Mouse (Mus musculus) neural tube, embryonic 15.5 days (tissue): ENCODE results near the gene Shroom3. TPM values are rescaled to one million over a fixed set of nuclear protein-coding genes. Genes with fewer than 3 reads are reported as not detected.

Source experiments
- ATAC-seq: fragments of 200-750 bp; cut with Nextera tagmentation; 2 replicates; pipeline ENCODE4 v1.8.0; 2017; ENCODE audit warnings: mild to moderate bottlenecking, moderate TSS enrichment, moderate library complexity; ENCODE audit not compliant: low FRiP score
- H3K27ac ChIP-seq: fragments of 300-500 bp; sonication (generic); replicated peaks from 2 replicates; pipeline ENCODE4 v1.5.1; 2015; ENCODE audit warnings: mild to moderate bottlenecking, inconsistent platforms
- H3K27me3 ChIP-seq: fragments of 300-500 bp; sonication (generic); replicated peaks from 2 replicates; pipeline ENCODE4 v1.6.1; 2015; ENCODE audit warnings: inconsistent platforms
- H3K36me3 ChIP-seq: fragments of 300-500 bp; sonication (generic); 2 replicates; pipeline ENCODE4 v1.6.1; 2015; ENCODE audit warnings: inconsistent platforms
- H3K4me1 ChIP-seq: fragments of 300-500 bp; sonication (generic); 2 replicates; pipeline ENCODE4 v1.6.1; 2015; ENCODE audit warnings: inconsistent platforms
- H3K4me2 ChIP-seq: fragments of 300-500 bp; sonication (generic); 2 replicates; pipeline ENCODE4 v1.6.1; 2015; ENCODE audit warnings: inconsistent platforms, mild to moderate bottlenecking, moderate library complexity
- H3K4me3 ChIP-seq: fragments of 300-500 bp; sonication (generic); replicated peaks from 2 replicates; pipeline ENCODE4 v1.5.1; 2015; ENCODE audit warnings: mild to moderate bottlenecking, inconsistent platforms
- H3K9ac ChIP-seq: fragments of 300-500 bp; sonication (generic); replicated peaks from 2 replicates; pipeline ENCODE4 v1.6.1; 2015; ENCODE audit warnings: mild to moderate bottlenecking, inconsistent platforms
- H3K9me3 ChIP-seq: fragments of 300-500 bp; sonication (generic); replicated peaks from 2 replicates; pipeline ENCODE4 v1.6.1; 2016; ENCODE audit warnings: inconsistent platforms
- WGBS: fragments of 180-500 bp; shearing (Covaris S2); methylation state at CpG from one replicate; pipeline ENCODE4 v1.1.7; 2015; ENCODE audit warnings: mixed read lengths; 5-methylcytosine and 5-hydroxymethylcytosine counted together
- polyA plus RNA-seq: library from polyadenylated mRNA; unstranded; fragments of >200 nt; fragmentation: Nextera tagmentation; extraction: Ambion mirVana; gene quantifications from 2 replicates; pipeline ENCODE4 v1.2.1, GENCODE M21; 2015

Gene Shroom3
- polyA plus RNA-seq, 1 experiment from 2014 or later: 1.8 TPM

DNA sequence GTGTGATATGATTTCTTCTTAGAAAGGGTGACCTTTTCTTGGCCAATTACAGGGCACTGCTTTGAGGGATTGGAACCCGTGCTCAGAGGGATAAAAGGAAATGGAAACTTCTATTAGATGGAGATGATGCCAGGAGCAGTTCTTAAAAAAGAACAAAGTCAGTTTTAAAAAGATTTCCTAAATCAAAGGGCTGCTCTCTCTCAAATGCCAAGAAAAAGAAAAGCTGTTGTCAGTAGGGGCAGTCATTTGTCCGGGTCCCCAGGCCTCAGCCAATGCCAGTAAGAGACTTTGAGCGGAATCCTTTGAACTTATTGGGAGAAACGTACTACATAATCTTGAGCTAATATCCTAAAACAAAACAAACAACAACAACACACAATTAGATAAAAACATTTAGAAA lies 181.9 kb downstream of the Shroom3 start:
- Histone ChIP-seq H3K36me3 (no peaks in the 10 kb centered on the region), H3K27ac (no peak overlapping the region), H3K9me3 (no peaks in the 10 kb centered on the region), H3K9ac (no peak overlapping the region), H3K4me3 (no peak overlapping the region), H3K4me2 (no peak overlapping the region), H3K4me1 (peaks cover 22% of the 10 kb centered on the region), H3K27me3 (no peaks in the 10 kb centered on the region)
- ATAC-seq: no peak
- WGBS: 70% methylated on average over 4 of the region's 4 CpGs

DNA sequence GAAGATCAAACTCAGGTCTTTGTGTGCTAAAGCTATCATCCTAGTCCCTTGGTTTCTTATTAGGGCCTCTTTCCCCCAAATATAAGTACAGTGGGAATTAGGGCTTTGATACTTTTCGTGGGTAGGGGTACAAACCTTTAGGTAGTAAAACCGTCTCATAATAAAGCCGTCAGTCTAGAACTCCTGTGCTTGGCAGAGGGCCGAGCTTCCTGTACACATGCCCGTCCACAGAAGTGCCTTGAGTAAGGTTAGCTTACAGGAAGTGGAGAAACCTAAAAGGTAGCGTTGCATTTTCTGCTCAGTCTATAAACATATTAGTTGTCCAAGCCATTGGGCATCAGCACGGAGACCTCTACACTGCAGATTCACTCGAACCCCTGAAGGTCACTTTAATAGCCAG lies 183.3 kb downstream of the Shroom3 start:
- Histone ChIP-seq H3K27me3 (no peaks in the 10 kb centered on the region), H3K4me3 (no peak overlapping the region), H3K27ac (no peak overlapping the region), H3K9me3 (no peaks in the 10 kb centered on the region), H3K4me1 (peaks cover 9% of the 10 kb centered on the region), H3K9ac (no peak overlapping the region), H3K36me3 (no peaks in the 10 kb centered on the region), H3K4me2 (no peak overlapping the region)
- no peak for ATAC-seq
- WGBS: 84% methylated on average over 8 of the region's 8 CpGs

DNA sequence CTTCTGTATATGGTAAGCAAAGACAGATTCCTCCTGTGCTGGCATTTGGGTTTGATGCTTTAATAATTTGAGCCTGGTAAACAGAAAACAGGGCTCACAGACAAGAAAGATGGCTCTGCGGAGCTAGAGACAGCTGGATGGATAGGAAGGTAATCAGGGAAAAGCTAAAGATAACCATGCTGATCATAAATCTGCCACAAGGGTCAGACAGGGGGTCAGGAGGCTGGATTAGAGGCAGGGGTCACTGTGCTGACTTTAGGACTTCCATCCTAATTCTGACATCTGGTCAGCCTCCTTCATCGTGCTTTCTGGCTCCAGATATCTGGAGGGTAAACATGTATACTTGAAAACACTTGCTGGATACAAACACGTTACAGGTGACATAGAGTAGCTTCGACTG lies 184.0 kb downstream of the Shroom3 start:
- no peak for ATAC-seq
- Histone ChIP-seq H3K27ac (no peak overlapping the region), H3K9me3 (no peaks in the 10 kb centered on the region), H3K4me1 (peaks cover 2% of the 10 kb centered on the region), H3K9ac (no peak overlapping the region), H3K4me3 (no peak overlapping the region), H3K27me3 (no peaks in the 10 kb centered on the region), H3K36me3 (no peaks in the 10 kb centered on the region), H3K4me2 (no peak overlapping the region)
- 58% methylated on average over 4 of the region's 4 CpGs for WGBS

DNA sequence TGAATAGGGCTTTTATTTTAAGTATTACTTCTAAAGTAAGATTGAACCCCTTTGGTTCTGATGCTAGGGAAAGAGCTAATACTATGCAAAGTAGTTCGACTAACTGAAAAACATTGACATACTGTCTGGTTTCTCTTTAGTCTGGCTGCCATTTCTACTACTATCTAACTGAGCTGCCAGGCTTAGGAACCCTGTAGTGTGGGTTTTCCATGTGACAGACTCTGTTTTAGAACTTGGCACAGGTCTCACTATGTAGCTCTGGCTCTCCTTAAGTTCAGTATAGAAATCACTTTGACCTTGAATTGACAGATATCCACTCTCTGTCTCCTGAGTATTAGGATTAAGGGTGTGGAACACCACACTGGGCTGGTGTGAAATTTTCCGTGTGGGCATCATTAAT lies 185.0 kb downstream of the Shroom3 start:
- Histone ChIP-seq H3K9ac (no peak overlapping the region), H3K4me3 (no peak overlapping the region), H3K27ac (no peak overlapping the region), H3K4me1 (no peaks in the 10 kb centered on the region), H3K9me3 (no peaks in the 10 kb centered on the region), H3K4me2 (no peak overlapping the region), H3K27me3 (no peaks in the 10 kb centered on the region), H3K36me3 (no peaks in the 10 kb centered on the region)
- 86% methylated on average over 2 of the region's 2 CpGs for WGBS
- ATAC-seq: no peak

DNA sequence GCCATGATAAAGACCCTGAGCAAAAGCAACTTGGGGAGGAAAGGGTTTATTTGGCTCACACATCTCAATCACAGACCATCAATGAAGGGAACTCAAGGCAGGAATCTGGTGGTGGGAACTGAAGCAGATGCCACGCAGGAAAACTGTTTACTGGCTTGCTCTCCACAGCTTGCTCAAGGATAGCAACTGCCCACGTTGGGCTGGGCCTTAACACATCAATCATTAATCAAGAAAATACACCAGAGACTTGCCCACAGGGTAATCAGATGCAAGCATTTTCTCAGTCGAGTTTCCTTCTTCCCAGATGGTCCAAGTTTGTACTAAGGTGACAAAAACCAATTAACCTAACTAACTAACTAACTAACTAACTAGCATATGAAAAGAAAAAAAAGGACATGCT lies 187.8 kb downstream of the Shroom3 start:
- Histone ChIP-seq H3K9me3 (no peaks in the 10 kb centered on the region), H3K4me1 (no peaks in the 10 kb centered on the region), H3K27me3 (no peaks in the 10 kb centered on the region), H3K4me3 (no peak overlapping the region), H3K9ac (no peak overlapping the region), H3K36me3 (no peaks in the 10 kb centered on the region), H3K27ac (no peak overlapping the region), H3K4me2 (no peak overlapping the region)
- WGBS: 37% methylated on average over 3 of the region's 3 CpGs
- ATAC-seq: no peak

DNA sequence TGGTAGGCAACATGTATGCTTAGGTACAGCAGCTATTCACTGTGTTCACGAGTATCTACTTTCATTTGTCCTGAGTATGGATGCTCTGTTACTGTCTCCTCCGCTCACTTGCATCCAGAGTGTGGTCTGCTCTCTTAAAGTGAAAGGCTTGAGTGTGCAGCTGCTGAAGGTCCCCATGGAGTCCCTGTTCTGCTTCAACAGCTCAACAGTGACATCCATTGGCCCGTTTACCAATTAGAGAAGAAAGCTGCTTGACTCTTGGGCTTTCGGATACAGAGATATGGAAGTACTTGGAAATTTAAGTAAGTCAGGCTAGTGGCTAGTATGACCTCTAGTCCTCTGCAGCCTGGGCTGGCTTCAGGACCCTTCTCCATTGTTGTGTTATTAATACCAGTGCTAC lies 188.9 kb downstream of the Shroom3 start:
- ATAC-seq: no peak
- no peaks in the 10 kb centered on the region for H3K4me1 ChIP-seq
- H3K27me3 ChIP-seq: no peaks in the 10 kb centered on the region
- WGBS: 67% methylated on average over 4 of the region's 4 CpGs
- H3K4me3 ChIP-seq: no peak overlapping the region
- H3K36me3 ChIP-seq: no peaks in the 10 kb centered on the region
- no peak overlapping the region for H3K27ac ChIP-seq
- H3K4me2 ChIP-seq: no peak overlapping the region
- H3K9ac ChIP-seq: no peak overlapping the region
- no peaks in the 10 kb centered on the region for H3K9me3 ChIP-seq

DNA sequence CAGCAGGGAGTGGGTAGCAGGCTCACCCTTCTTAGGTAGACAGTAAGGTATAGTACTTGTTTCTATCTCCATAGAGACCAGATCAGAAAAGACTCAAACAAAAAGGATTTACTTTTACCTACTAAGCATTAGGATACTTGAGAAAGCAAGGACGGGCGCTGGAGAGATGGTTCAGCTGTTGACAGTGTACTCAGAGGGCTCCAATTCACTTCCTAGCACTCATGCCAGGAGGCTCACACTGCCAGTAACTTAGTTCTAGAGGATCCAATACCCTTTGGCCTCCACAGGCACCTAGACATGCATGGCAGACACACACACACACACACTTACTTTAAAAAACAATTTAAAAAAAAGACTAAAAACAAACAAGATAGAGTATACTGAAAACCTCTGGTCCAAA lies 189.8 kb downstream of the Shroom3 start:
- no peaks in the 10 kb centered on the region for H3K36me3 ChIP-seq
- no peak overlapping the region for H3K4me2 ChIP-seq
- no peak overlapping the region for H3K27ac ChIP-seq
- no peaks in the 10 kb centered on the region for H3K9me3 ChIP-seq
- H3K4me1 ChIP-seq: no peaks in the 10 kb centered on the region
- no peaks in the 10 kb centered on the region for H3K27me3 ChIP-seq
- no peak for ATAC-seq
- no peak overlapping the region for H3K9ac ChIP-seq
- 90% methylated on average over 2 of the region's 2 CpGs for WGBS
- no peak overlapping the region for H3K4me3 ChIP-seq

DNA sequence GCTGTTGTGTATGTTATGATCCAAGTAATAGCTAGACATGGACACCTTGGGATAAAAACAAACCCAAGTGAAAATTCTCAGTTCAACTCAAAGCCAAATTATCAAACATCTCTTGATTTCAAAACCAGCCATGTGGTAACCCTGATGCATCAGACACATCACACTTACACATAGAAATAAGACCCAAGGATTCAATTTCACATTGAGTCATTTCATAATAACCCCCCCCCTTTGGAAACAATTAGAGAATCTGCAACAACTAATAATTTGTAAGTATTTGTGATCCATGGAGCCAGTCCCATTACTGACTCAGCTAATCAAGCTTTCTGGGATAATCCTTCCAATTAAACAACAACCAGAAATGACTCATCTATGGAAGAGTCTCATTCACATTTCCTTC lies 190.3 kb downstream of the Shroom3 start:
- no peak overlapping the region for H3K4me2 ChIP-seq
- H3K4me3 ChIP-seq: no peak overlapping the region
- H3K4me1 ChIP-seq: no peaks in the 10 kb centered on the region
- no peak overlapping the region for H3K27ac ChIP-seq
- H3K9ac ChIP-seq: no peak overlapping the region
- no peak for ATAC-seq
- no peaks in the 10 kb centered on the region for H3K9me3 ChIP-seq
- H3K36me3 ChIP-seq: no peaks in the 10 kb centered on the region
- H3K27me3 ChIP-seq: no peaks in the 10 kb centered on the region

DNA sequence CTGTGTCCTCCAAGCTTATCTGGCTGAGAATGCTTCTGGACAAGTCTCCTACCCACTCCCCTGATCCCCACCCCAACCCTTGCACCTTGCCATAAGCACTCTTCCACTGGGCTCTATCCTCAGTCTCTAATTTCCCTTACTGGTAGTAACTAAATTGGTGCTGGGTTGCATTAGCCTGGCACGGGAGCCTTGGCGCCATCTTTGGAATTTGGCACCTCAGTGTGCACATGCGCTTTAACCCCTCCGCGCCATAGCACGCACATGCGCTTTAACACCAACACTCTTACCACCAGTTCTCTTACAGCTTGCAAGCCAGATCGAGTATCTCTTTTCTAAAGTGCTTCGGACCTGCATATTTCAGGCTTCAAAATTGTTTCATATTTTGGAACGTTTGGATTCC lies 192.6 kb downstream of the Shroom3 start:
- WGBS: 96% methylated on average over 10 of the region's 10 CpGs
- Histone ChIP-seq H3K4me2 (no peak overlapping the region), H3K4me1 (no peaks in the 10 kb centered on the region), H3K9me3 (no peaks in the 10 kb centered on the region), H3K9ac (no peak overlapping the region), H3K27ac (no peak overlapping the region), H3K4me3 (no peak overlapping the region), H3K27me3 (no peaks in the 10 kb centered on the region), H3K36me3 (no peaks in the 10 kb centered on the region)
- no peak for ATAC-seq

DNA sequence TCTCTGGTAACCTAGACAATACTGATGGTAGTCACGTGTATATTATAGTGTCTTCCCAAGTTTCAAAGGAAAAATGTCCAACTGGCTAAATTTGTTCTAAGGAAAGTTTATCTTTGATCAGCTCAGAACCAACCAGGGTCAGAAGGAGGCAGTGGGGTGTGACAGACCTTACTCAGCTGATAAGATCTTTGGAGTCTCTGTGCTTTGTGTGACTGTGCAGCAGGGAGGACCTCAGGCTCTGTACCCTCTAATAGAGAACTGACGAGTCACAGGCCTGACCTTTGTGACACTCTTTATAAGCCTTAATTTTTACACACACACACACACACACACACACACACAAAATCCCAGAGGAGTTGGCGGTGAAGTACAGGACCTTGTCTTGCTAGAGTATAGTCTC lies 193.9 kb downstream of the Shroom3 start:
- Histone ChIP-seq H3K27ac (no peak overlapping the region), H3K27me3 (no peaks in the 10 kb centered on the region), H3K4me3 (no peak overlapping the region), H3K36me3 (no peaks in the 10 kb centered on the region), H3K9me3 (no peaks in the 10 kb centered on the region), H3K4me1 (no peaks in the 10 kb centered on the region), H3K4me2 (no peak overlapping the region), H3K9ac (no peak overlapping the region)
- WGBS: 88% methylated on average over 3 of the region's 3 CpGs
- no peak for ATAC-seq

DNA sequence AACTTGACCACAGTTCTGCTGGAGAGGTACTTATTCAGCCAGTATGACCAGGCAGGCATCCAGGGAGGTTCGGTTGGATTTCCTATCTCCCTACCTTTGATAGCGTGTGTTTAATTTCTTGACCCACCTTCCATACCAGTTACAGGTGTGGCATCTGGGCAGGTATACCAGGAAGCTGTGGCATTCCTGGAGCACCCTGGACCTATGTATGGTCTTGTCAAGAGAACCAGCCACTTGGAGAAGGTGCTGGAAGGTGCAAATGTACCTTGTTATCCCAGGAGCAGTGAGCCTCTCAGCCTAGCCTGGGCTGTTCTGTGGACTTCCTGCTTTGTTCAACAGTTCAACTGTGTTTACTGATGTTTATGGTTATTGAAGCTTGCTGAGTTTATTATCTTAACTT lies 197.2 kb downstream of the Shroom3 start:
- H3K4me2 ChIP-seq: no peak overlapping the region
- no peaks in the 10 kb centered on the region for H3K9me3 ChIP-seq
- H3K4me1 ChIP-seq: no peaks in the 10 kb centered on the region
- no peak for ATAC-seq
- no peaks in the 10 kb centered on the region for H3K27me3 ChIP-seq
- H3K27ac ChIP-seq: no peak overlapping the region
- H3K9ac ChIP-seq: no peak overlapping the region
- WGBS: 96% methylated on average over 2 of the region's 2 CpGs
- no peak overlapping the region for H3K4me3 ChIP-seq
- H3K36me3 ChIP-seq: no peaks in the 10 kb centered on the region

DNA sequence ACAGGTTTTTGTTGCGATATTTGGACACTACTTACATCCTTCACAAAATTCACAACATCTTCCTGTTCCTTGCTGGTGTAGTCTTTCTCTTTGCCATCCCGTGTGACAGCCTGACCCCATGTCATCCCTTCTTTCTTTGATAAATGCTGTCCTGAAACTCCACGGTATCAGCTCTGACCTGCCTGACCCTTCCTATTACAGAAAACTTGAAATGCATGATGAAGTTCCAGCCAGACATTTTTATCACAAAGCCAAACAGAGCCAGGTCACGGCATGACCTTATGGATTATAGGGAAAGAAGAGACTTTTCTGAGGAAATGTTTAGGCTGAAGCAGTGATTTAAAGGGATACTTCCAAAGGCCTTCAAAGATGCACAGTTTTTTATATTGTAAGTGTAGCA lies 197.7 kb downstream of the Shroom3 start:
- 69% methylated on average over 4 of the region's 4 CpGs for WGBS
- no peaks in the 10 kb centered on the region for H3K36me3 ChIP-seq
- no peaks in the 10 kb centered on the region for H3K4me1 ChIP-seq
- H3K9ac ChIP-seq: no peak overlapping the region
- H3K27ac ChIP-seq: no peak overlapping the region
- ATAC-seq: no peak
- no peaks in the 10 kb centered on the region for H3K27me3 ChIP-seq
- no peaks in the 10 kb centered on the region for H3K9me3 ChIP-seq
- H3K4me2 ChIP-seq: no peak overlapping the region
- no peak overlapping the region for H3K4me3 ChIP-seq

DNA sequence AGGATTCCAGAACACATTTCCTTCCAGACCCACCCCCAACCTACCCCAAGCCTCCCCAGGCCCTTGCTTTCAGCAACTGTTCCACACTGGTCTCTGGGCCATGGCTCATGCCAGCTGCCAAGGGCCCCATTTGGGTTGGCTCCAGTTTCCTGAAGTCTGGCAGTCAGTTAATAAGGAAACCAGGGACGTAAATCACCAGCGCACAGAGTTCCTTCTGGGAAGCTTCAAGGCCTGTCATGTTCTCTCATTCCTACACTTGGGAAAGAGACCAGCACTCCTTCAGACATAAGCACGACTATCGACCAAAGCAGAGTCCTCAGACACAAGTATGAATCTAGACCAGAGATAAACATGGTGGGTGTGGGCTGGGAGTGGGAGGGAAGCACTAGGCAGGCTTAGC lies 202.9 kb downstream of the Shroom3 start:
- 74% methylated on average over 4 of the region's 4 CpGs for WGBS
- 0 out of 2 replicates have a peak, but pooled peaks cover 3% of the 10 kb centered on the region for H3K4me1 ChIP-seq
- H3K27me3 ChIP-seq: no peaks in the 10 kb centered on the region
- H3K27ac ChIP-seq: no peak overlapping the region
- no peaks in the 10 kb centered on the region for H3K36me3 ChIP-seq
- H3K9ac ChIP-seq: no peak overlapping the region
- no peak overlapping the region for H3K4me2 ChIP-seq
- H3K4me3 ChIP-seq: no peak overlapping the region
- ATAC-seq: no peak
- no peaks in the 10 kb centered on the region for H3K9me3 ChIP-seq
